Mouse (Mus musculus) MEL (cell line): Measurements from ENCODE around the gene Ctrc. TPM values are rescaled to one million over a fixed set of nuclear protein-coding genes. Genes with fewer than 3 reads are reported as not detected.

ENCODE experiments used
- DNase-seq: peaks from one replicate; pipeline ENCODE4 v3.0.0; 2011; ENCODE audit warnings: low read depth, low spot score
- H3K27ac ChIP-seq: 2 replicates; pipeline ENCODE4 v1.5.1; 2012; ENCODE audit warnings: low read depth, mild to moderate bottlenecking, control low read depth, low read length, moderate library complexity; ENCODE audit not compliant: control insufficient read depth
- H3K27me3 ChIP-seq, 2 experiments: fragments of 150-350 bp in 1 of 2; sonication (generic) in 1 of 2; 2 replicates each; pipeline ENCODE4 v1.6.1; 2012; ENCODE audit warnings: low read length in 2 of 2, mild to moderate bottlenecking in 2 of 2, improper control_type of control experiment in 1 of 2, moderate library complexity in 1 of 2; ENCODE audit not compliant: insufficient read depth in 2 of 2, control insufficient read depth in 1 of 2
- H3K36me3 ChIP-seq, 2 experiments: 2 replicates each; pipeline ENCODE4 v1.6.1; 2012 to 2014; ENCODE audit warnings: low read length in 2 of 2, improper control_type of control experiment in 1 of 2, inconsistent platforms in 1 of 2, mild to moderate bottlenecking in 1 of 2; ENCODE audit not compliant: insufficient read depth in 2 of 2, control insufficient read depth in 1 of 2
- H3K4me1 ChIP-seq, 2 experiments: fragments of 150-350 bp in 1 of 2; sonication (generic) in 1 of 2; 2 replicates each; pipeline ENCODE4 v1.6.1; 2012; ENCODE audit warnings: low read length in 2 of 2, improper control_type of control experiment in 1 of 2, mild to moderate bottlenecking in 1 of 2; ENCODE audit not compliant: insufficient read depth in 2 of 2, control insufficient read depth in 1 of 2
- H3K4me3 ChIP-seq, 2 experiments: fragments of 150-350 bp in 1 of 2; sonication (generic) in 1 of 2; 2 replicates each; pipeline ENCODE4 v1.5.1; 2012; ENCODE audit warnings: low read depth in 2 of 2, low read length in 2 of 2, mild to moderate bottlenecking in 2 of 2, moderate library complexity in 2 of 2, control low read depth in 1 of 2, improper control_type of control experiment in 1 of 2; ENCODE audit not compliant: control insufficient read depth in 1 of 2, insufficient read depth in 1 of 2
- H3K79me2 ChIP-seq: 2 replicates; pipeline ENCODE4 v1.6.1; 2012; ENCODE audit warnings: mild to moderate bottlenecking, low read length, moderate library complexity; ENCODE audit not compliant: control insufficient read depth, poor library complexity, insufficient read depth
- H3K9ac ChIP-seq: 2 replicates; pipeline ENCODE4 v1.6.1; 2012; ENCODE audit warnings: low read depth, mild to moderate bottlenecking, control low read depth, low read length, moderate library complexity; ENCODE audit not compliant: control insufficient read depth, poor library complexity, severe bottlenecking
- H3K9me3 ChIP-seq: fragments of 150-350 bp; sonication (generic); replicated peaks from 2 replicates; pipeline ENCODE4 v1.6.1; 2012; ENCODE audit warnings: mild to moderate bottlenecking, low read length, improper control_type of control experiment, moderate library complexity; ENCODE audit not compliant: insufficient read depth
- CHD2 ChIP-seq: IDR thresholded peaks from 2 replicates; pipeline ENCODE4 v1.6.1; 2011; ENCODE audit warnings: low read length, improper control_type of control experiment
- CTCF ChIP-seq, 3 experiments: IDR thresholded peaks in 2 of 3; conservative IDR thresholded peaks in 1 of 3; 2 replicates each; pipeline ENCODE4 v1.5.1; 2011 to 2012; ENCODE audit warnings: low read length in 3 of 3, low read depth in 2 of 3, mild to moderate bottlenecking in 2 of 3, improper control_type of control experiment in 1 of 3, inconsistent platforms in 1 of 3, mixed read lengths in 1 of 3, moderate library complexity in 1 of 3; ENCODE audit not compliant: control insufficient read depth in 1 of 3, insufficient read depth in 1 of 3, poor library complexity in 1 of 3, severe bottlenecking in 1 of 3
- E2F4 ChIP-seq: IDR thresholded peaks from 2 replicates; pipeline ENCODE4 v1.6.1; 2011; ENCODE audit warnings: low read depth, low read length, improper control_type of control experiment, borderline replicate concordance
- ELF1 ChIP-seq: IDR thresholded peaks from 2 replicates; pipeline ENCODE4 v1.6.1; 2014; ENCODE audit warnings: low read depth, mild to moderate bottlenecking, inconsistent platforms, low read length, improper control_type of control experiment, moderate library complexity
- ETS1 ChIP-seq: IDR thresholded peaks from 2 replicates; pipeline ENCODE4 v1.6.1; 2012; ENCODE audit warnings: low read depth, mild to moderate bottlenecking, inconsistent platforms, low read length, improper control_type of control experiment, moderate library complexity
- JUND ChIP-seq: IDR thresholded peaks from 2 replicates; pipeline ENCODE4 v1.6.1; 2011; ENCODE audit warnings: low read depth, mild to moderate bottlenecking, improper control_type of control experiment, low read length
- KAT2A ChIP-seq: conservative IDR thresholded peaks from 2 replicates; pipeline ENCODE4 v1.6.1; 2012; ENCODE audit warnings: low read depth, low read length, improper control_type of control experiment, inconsistent platforms
- MAZ ChIP-seq: IDR thresholded peaks from 2 replicates; pipeline ENCODE4 v1.6.1; 2012; ENCODE audit warnings: low read depth, mild to moderate bottlenecking, inconsistent platforms, low read length, improper control_type of control experiment
- MEF2A ChIP-seq: IDR thresholded peaks from 2 replicates; pipeline ENCODE4 v1.6.1; 2014; ENCODE audit warnings: low read depth, mild to moderate bottlenecking, inconsistent platforms, low read length, improper control_type of control experiment; ENCODE audit not compliant: poor library complexity, insufficient replicate concordance, severe bottlenecking; ENCODE audit errors: extremely low read depth
- NRF1 ChIP-seq: IDR thresholded peaks from 2 replicates; pipeline ENCODE4 v1.6.1; 2014; ENCODE audit warnings: low read depth, mild to moderate bottlenecking, inconsistent platforms, low read length, improper control_type of control experiment, moderate library complexity; ENCODE audit not compliant: poor library complexity, insufficient read depth, severe bottlenecking
- POLR2A ChIP-seq, 2 experiments: IDR thresholded peaks; 2 replicates each; pipeline ENCODE4 v1.6.1; 2011 to 2012; ENCODE audit warnings: low read length in 2 of 2, mild to moderate bottlenecking in 2 of 2, control low read depth in 1 of 2, improper control_type of control experiment in 1 of 2, low read depth in 1 of 2, moderate library complexity in 1 of 2; ENCODE audit not compliant: control insufficient read depth in 1 of 2, insufficient read depth in 1 of 2, poor library complexity in 1 of 2
- POLR2AphosphoS2 ChIP-seq: IDR thresholded peaks from 2 replicates; pipeline ENCODE4 v1.6.1; 2011; ENCODE audit warnings: low read length, improper control_type of control experiment
- SMC3 ChIP-seq: IDR thresholded peaks from 2 replicates; pipeline ENCODE4 v1.6.1; 2011; ENCODE audit warnings: low read depth, low read length, improper control_type of control experiment
- TBP ChIP-seq: IDR thresholded peaks from 2 replicates; pipeline ENCODE4 v1.8.0; 2011; ENCODE audit warnings: low read depth, low read length, improper control_type of control experiment
- TCF12 ChIP-seq: IDR thresholded peaks from 2 replicates; pipeline ENCODE4 v1.6.1; 2014; ENCODE audit warnings: low read depth, mild to moderate bottlenecking, inconsistent platforms, low read length, improper control_type of control experiment, moderate library complexity
- UBTF ChIP-seq: IDR thresholded peaks from 2 replicates; pipeline ENCODE4 v1.6.1; 2012; ENCODE audit warnings: low read depth, mild to moderate bottlenecking, inconsistent platforms, low read length, improper control_type of control experiment, moderate library complexity, borderline replicate concordance; ENCODE audit not compliant: insufficient read depth
- USF2 ChIP-seq, 2 experiments: IDR thresholded peaks; 2 replicates each; pipeline ENCODE4 v1.6.1; 2011 to 2012; ENCODE audit warnings: improper control_type of control experiment in 2 of 2, low read length in 2 of 2, borderline replicate concordance in 1 of 2, inconsistent platforms in 1 of 2, low read depth in 1 of 2, mild to moderate bottlenecking in 1 of 2; ENCODE audit not compliant: insufficient read depth in 1 of 2
- polyA plus RNA-seq, 2 experiments: library from polyadenylated mRNA; stranded (reverse) in 1 of 2; unstranded in 1 of 2; fragments of >175 nt in 1 of 2; fragments of >200 nt in 1 of 2; gene quantifications; 2 replicates each; pipeline versions ENCODE4 v1.2.1 to v1.2.4; 2012; ENCODE audit warnings: low replicate concordance in 2 of 2, low read depth in 1 of 2; ENCODE audit not compliant: insufficient read length in 2 of 2, insufficient read depth in 1 of 2, missing spikeins in 1 of 2
- total RNA-seq: library from RNA; depleted of rRNA; stranded (reverse); fragments of 300-350 nt; gene quantifications from 2 replicates; pipeline ENCODE4 v1.2.3, GENCODE M21; 2012

Ctrc gene
- total and polyA plus RNA-seq, 3 experiments, result not detected

GRCm38 (mm10) chr4:141866933-141867490 lies 20.9 kb upstream of the Ctrc start:
- Histone ChIP-seq H3K79me2 (no peaks in the 10 kb centered on the region; the same call in 1 of the 2 replicates), H3K9ac (no peak overlapping the region), H3K36me3 (no peaks in the 10 kb centered on the region; a peak in 1 of 4 replicates), H3K4me1 (peaks cover 0 to 3% of the 10 kb centered on the region in 2 experiments; a peak in 1 of 4 replicates), H3K27me3 (no peaks in the 10 kb centered on the region), H3K27ac (no peak overlapping the region), H3K9me3 (no peaks in the 10 kb centered on the region), H3K4me3 (no peak overlapping the region)
- TF ChIP-seq MEF2A (no peak), JUND (no peak), E2F4 (no peak), USF2 (IDR thresholded peaks at IDR 0.05; ENCODE audit: borderline replicate concordance in 1 of 2, insufficient read depth in 1 of 2, low read depth in 1 of 2, low read length in 2 of 2) (no peak), UBTF (no peak), TCF12 (no peak), CTCF (IDR thresholded peaks at IDR 0.05 in 2 of 3, conservative IDR thresholded peaks at IDR 0.05 in 1 of 3; ENCODE audit: control insufficient read depth in 1 of 3, insufficient read depth in 1 of 3, low read depth in 2 of 3, low read length in 3 of 3, poor library complexity in 1 of 3, severe bottlenecking in 1 of 3) (no peak), SMC3 (no peak), POLR2AphosphoS2 (no peak), MAZ (no peak), POLR2A (IDR thresholded peaks at IDR 0.05; ENCODE audit: control insufficient read depth in 1 of 2, insufficient read depth in 1 of 2, low read depth in 1 of 2, low read length in 2 of 2, poor library complexity in 1 of 2) (no peak)
- DNase-seq, result no peak

- H3K36me3 ChIP-seq, result no peaks in the 10 kb centered on the region; a peak in 1 of 4 replicates
- no peak overlapping the region for H3K4me3 ChIP-seq
- H3K9me3 ChIP-seq, result no peaks in the 10 kb centered on the region
- no peak overlapping the region for H3K9ac ChIP-seq
- H3K4me1 ChIP-seq, result peaks cover 0 to 3% of the 10 kb centered on the region in 2 experiments; a peak in 1 of 4 replicates
- H3K27me3 ChIP-seq, result no peaks in the 10 kb centered on the region
- no peak overlapping the region for H3K27ac ChIP-seq
- H3K79me2 ChIP-seq, result no peaks in the 10 kb centered on the region
- TF ChIP-seq TBP (no peak), NRF1 (no peak), CHD2 (no peak), KAT2A (no peak), MEF2A (no peak), ELF1 (no peak), ETS1 (no peak)
- DNase-seq, result no peak
These were observed 19.4 kb upstream of the Ctrc start for GRCm38 (mm10) chr4:141865600-141865999.
